Mouse (Mus musculus): ENCODE measurements around the gene Fam227a. TPM values are rescaled to one million over a fixed set of nuclear protein-coding genes. Genes with fewer than 3 reads are reported as not detected.

Fam227a gene
- total and polyA plus RNA-seq, 3 experiments = 0.35 to 0.60 TPM; not detected in 1

DNA sequence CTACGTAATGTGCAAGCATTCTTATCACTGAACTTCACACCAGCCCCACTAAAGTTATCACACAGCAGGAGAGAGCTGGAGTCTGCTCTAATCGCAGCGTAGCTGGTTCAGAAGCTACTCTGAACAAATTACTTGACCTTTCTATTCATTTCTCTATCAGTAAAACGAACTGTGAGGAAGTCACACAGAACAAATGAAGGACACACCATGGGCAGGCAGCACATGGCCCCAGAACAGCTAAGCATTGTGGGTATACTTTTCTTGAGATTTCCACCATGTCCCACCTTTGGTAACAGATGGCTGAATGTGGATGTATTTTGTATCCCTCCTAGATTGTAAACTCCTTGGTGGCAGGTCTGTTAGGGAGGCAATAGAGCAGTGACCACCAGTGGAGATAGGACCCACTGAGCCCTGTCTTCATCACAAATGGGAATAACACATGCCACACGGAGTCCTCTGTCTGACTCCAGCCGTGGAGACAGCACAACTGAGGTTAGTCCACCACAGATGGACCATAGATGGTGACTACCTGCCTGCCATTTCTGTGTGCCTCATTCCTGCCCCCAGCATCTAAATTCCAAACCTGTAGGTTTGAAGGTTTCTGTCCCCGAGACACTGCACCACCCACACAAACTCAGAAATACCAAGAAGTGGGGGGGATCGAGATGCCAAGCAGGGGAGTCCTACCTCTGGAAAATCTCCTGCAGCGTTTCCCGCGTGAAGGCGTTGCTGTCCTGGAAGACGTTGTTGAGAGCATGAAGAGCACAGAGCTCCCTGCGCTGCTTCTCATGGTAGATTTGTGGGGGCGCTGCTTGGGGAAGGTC is 27.5 kb upstream of the Fam227a start (continued):
- TF ChIP-seq MYC (IDR thresholded peaks at IDR 0.05; ENCODE audit: low read depth, low read length) (peak; percentile 97), ZKSCAN1 (IDR thresholded peaks at IDR 0.05; ENCODE audit: low read depth, low read length) (no peak), MYB (IDR thresholded peaks at IDR 0.05; ENCODE audit: low read depth, low read length) (no peak), EP300 (IDR thresholded peaks at IDR 0.05; ENCODE audit: low read depth in 1 of 2, low read length in 2 of 2) (peak; percentile 63 to 78), MXI1 (IDR thresholded peaks at IDR 0.05; ENCODE audit: low read depth, low read length) (peak; percentile 93), ZMIZ1 (IDR thresholded peaks at IDR 0.05; ENCODE audit: low read depth, low read length) (peak; percentile 12; the same call in 1 of the 2 replicates), ZC3H11A (IDR thresholded peaks at IDR 0.05; ENCODE audit: low read depth, low read length) (no peak)

DNA sequence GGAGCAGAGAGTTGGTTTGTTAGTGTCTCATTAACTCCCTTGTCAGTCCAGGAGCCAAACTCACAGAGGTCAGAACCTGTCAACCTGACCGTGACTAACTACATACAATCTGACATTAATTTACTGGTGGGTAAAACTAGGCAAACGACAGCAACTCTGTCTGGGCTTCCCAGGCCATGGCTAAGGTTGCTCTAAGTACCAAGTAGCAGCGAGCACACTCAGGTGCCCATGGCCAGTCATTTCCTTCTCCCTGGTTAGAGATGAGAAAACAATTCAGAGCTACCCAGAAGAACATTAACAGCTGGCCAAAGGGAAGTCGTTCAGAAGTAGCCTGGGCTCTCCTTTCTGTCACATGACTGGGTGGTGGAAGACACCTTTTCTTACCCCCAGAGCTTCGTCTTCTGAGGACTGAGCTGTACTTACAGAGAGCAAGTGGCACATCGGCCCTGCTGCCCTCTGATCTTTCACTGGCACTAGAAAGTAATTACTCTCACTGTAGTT is 26.4 kb upstream of the Fam227a start:
- H3K27ac ChIP-seq (ENCODE audit: control insufficient read depth, low read depth, low read length) = peak overlapping the region; percentile 84
- H3K79me2 ChIP-seq (ENCODE audit: control insufficient read depth, insufficient read depth, low read length, poor library complexity) = peaks cover 72% of the 10 kb centered on the region
- no peaks in the 10 kb centered on the region for H3K27me3 ChIP-seq (ENCODE audit: control insufficient read depth in 1 of 2, insufficient read depth in 2 of 2, low read length in 2 of 2)
- no peaks in the 10 kb centered on the region for H3K9me3 ChIP-seq (replicated peaks; ENCODE audit: insufficient read depth, low read length)
- peak overlapping the region; percentile 93 to 96 for H3K4me3 ChIP-seq (ENCODE audit: control insufficient read depth in 1 of 2, insufficient read depth in 1 of 2, low read depth in 2 of 2, low read length in 2 of 2)
- DNase-seq (ENCODE audit: low read depth, low spot score) = peak; percentile 53
- H3K36me3 ChIP-seq (ENCODE audit: control insufficient read depth in 1 of 2, insufficient read depth in 2 of 2, low read length in 2 of 2) = peaks cover 2 to 34% of the 10 kb centered on the region in 2 experiments; a peak in 3 of 4 replicates
- H3K9ac ChIP-seq (ENCODE audit: control insufficient read depth, low read depth, low read length, poor library complexity, severe bottlenecking) = peak overlapping the region; percentile 97
- TF ChIP-seq GABPA (IDR thresholded peaks at IDR 0.05; ENCODE audit: low read depth, low read length) (no peak), MAX (IDR thresholded peaks at IDR 0.05; ENCODE audit: low read length) (no peak), ETS1 (IDR thresholded peaks at IDR 0.05; ENCODE audit: low read depth, low read length) (peak; percentile 13; the same call in 1 of the 2 replicates), ZMIZ1 (IDR thresholded peaks at IDR 0.05; ENCODE audit: low read depth, low read length) (no peak), TBP (IDR thresholded peaks at IDR 0.05; ENCODE audit: low read depth, low read length) (0 out of 2 replicates have a peak, but pooled peaks have one; percentile 17), MAFK (IDR thresholded peaks at IDR 0.05; ENCODE audit: borderline replicate concordance, low read depth, low read length) (no peak), MXI1 (IDR thresholded peaks at IDR 0.05; ENCODE audit: low read depth, low read length) (no peak; the same call in 1 of the 2 replicates), USF1 (IDR thresholded peaks at IDR 0.05; ENCODE audit: low read depth, low read length) (peak; percentile 78), UBTF (IDR thresholded peaks at IDR 0.05; ENCODE audit: borderline replicate concordance, insufficient read depth, low read depth, low read length) (no peak), MYC (IDR thresholded peaks at IDR 0.05; ENCODE audit: low read depth, low read length) (no peak), ZC3H11A (IDR thresholded peaks at IDR 0.05; ENCODE audit: low read depth, low read length) (no peak), BHLHE40 (IDR thresholded peaks at IDR 0.05; ENCODE audit: borderline replicate concordance, low read depth, low read length) (no peak), SIN3A (IDR thresholded peaks at IDR 0.05; ENCODE audit: low read length) (no peak), GATA1 (IDR thresholded peaks at IDR 0.05; ENCODE audit: low read depth, low read length) (no peak), KAT2A (conservative IDR thresholded peaks at IDR 0.05; ENCODE audit: low read depth, low read length) (no peak), TAL1 (IDR thresholded peaks at IDR 0.05; ENCODE audit: low read length) (no peak), CTCF (IDR thresholded peaks at IDR 0.05 in 2 of 3, conservative IDR thresholded peaks at IDR 0.05 in 1 of 3; ENCODE audit: control insufficient read depth in 1 of 3, insufficient read depth in 1 of 3, low read depth in 2 of 3, low read length in 3 of 3, poor library complexity in 1 of 3, severe bottlenecking in 1 of 3) (no peak), MEF2A (IDR thresholded peaks at IDR 0.05; ENCODE audit: extremely low read depth, insufficient replicate concordance, low read depth, low read length, poor library complexity, severe bottlenecking) (no peak), ELF1 (IDR thresholded peaks at IDR 0.05; ENCODE audit: low read depth, low read length) (no peak)
- H3K4me1 ChIP-seq (ENCODE audit: control insufficient read depth in 1 of 2, insufficient read depth in 2 of 2, low read length in 2 of 2) = peaks cover 6 to 29% of the 10 kb centered on the region in 2 experiments

Data from MEL (cell line).